Comparison of ENCODE assay signal across 9 mouse cellular contexts in the genomic region with DNA sequence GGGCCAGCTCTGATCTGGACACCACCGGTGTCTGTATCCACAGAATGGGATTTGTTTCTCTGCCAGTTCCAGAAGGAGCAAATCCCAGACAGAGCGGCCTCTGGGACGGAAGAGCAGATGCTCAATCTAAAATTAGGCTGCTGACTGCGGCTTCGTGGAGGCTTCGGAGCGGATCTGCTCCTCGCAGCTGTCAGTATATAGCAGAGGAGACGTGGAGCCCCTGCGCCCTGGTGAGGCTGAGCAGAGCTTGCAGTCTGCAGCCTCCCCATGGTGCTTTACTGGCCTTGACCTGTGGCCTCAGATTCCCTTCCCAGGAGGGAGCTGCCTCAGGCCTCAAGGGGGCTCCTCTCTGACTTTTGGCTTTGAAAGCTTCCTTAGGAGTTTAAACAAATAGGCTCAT. TPM values are rescaled to one million over a fixed set of nuclear protein-coding genes. Genes with fewer than 3 reads are reported as not detected.
DNase-seq lines count a peak whose midpoint lies in the region; ATAC-seq lines count a peak whose summit lies in the region.
"Had no signal": no experiment of that assay in that cellular context is flagged by ENCODE, and none has a peak within 500 bp of the region (broad histone marks: within the 10 kb centered on the region; RNA-seq: fewer than 3 reads in every experiment).

No protein-coding gene starts in this region.

- no peak overlapping the region for H3K4me2 ChIP-seq in midbrain, embryonic 14.5 days (ENCODE audit: low read length)
- H3K4me2 ChIP-seq in midbrain, embryonic 16.5 days (ENCODE audit: low read length), result no peak overlapping the region

- intact Hi-C loops in heart, postnatal 14 days (cut with DNase I), result no loop called here
- intact Hi-C loops in left cerebral cortex, postnatal 36 days (cut with DNase I), result loop anchor here (2.0 kb wide), 1 partner anchor 53 kb away; no protein-coding TSS in a partner anchor

- H3K4me3 ChIP-seq in midbrain, embryonic 14.5 days (replicated peaks; ENCODE audit: low read depth, low read length), result no peak overlapping the region
- H3K4me3 ChIP-seq in midbrain, embryonic 16.5 days (ENCODE audit: low read depth, low read length), result no peak overlapping the region

- H3K9ac ChIP-seq in midbrain, embryonic 14.5 days (replicated peaks; ENCODE audit: low read length), result no peak overlapping the region
- H3K9ac ChIP-seq in midbrain, embryonic 16.5 days (ENCODE audit: low read depth, low read length), result no peak overlapping the region

- H3K4me1 ChIP-seq in midbrain, embryonic 14.5 days (ENCODE audit: control insufficient read depth, insufficient read depth, low read length), result no peaks in the 10 kb centered on the region
- no peaks in the 10 kb centered on the region for H3K4me1 ChIP-seq in midbrain, embryonic 16.5 days (ENCODE audit: control insufficient read depth, insufficient read depth, low read length)

- no peaks in the 10 kb centered on the region for H3K36me3 ChIP-seq in midbrain, embryonic 14.5 days (ENCODE audit: control insufficient read depth, insufficient read depth, low read length)
- H3K36me3 ChIP-seq in midbrain, embryonic 16.5 days (ENCODE audit: control insufficient read depth, insufficient read depth, low read length), result no peaks in the 10 kb centered on the region

- DNase-seq in adrenal gland, postnatal 10 days, result peak; percentile 55
- no peak for DNase-seq in adrenal gland, adult (ENCODE audit: inconsistent age in 2 of 2, low spot score in 1 of 2)
- peak; percentile 21 for DNase-seq in midbrain, embryonic 14.5 days
- DNase-seq in heart, postnatal 14 days, result peak; percentile 30 to 53
- peak; percentile 82 to 84 for DNase-seq in left cerebral cortex, postnatal 36 days (ENCODE audit: low spot score in 2 of 2)
- DNase-seq in testis, postnatal 10 days (ENCODE audit: low spot score), result peak; percentile 66
- no peak for DNase-seq in thymus, postnatal 25 days

- no peaks in the 10 kb centered on the region for H3K27me3 ChIP-seq in midbrain, embryonic 14.5 days (ENCODE audit: control insufficient read depth, insufficient read depth, low read length)
- no peaks in the 10 kb centered on the region for H3K27me3 ChIP-seq in midbrain, embryonic 16.5 days (ENCODE audit: control insufficient read depth, insufficient read depth, low read depth, low read length)

- ATAC-seq in midbrain, embryonic 14.5 days (ENCODE audit: low FRiP score, low TSS enrichment), result no peak
- ATAC-seq in midbrain, embryonic 16.5 days, result no peak

- no peaks in the 10 kb centered on the region for H3K9me3 ChIP-seq in midbrain, embryonic 14.5 days (ENCODE audit: control insufficient read depth, low read length)
- H3K9me3 ChIP-seq in midbrain, embryonic 16.5 days (replicated peaks; ENCODE audit: control insufficient read depth, low read length, poor library complexity, severe bottlenecking), result no peaks in the 10 kb centered on the region

- 52% methylated on average over 10 of the region's 10 CpGs for WGBS in midbrain, embryonic 14.5 days
- 61% methylated on average over 10 of the region's 10 CpGs for WGBS in midbrain, embryonic 16.5 days

- no peak overlapping the region for H3K27ac ChIP-seq in midbrain, embryonic 14.5 days (replicated peaks; ENCODE audit: low read depth, low read length)
- H3K27ac ChIP-seq in midbrain, embryonic 16.5 days (ENCODE audit: low read length), result no peak overlapping the region

RNA-seq across cellular contexts. Expression of a gene that starts 40.7 kb away (rescaled TPM):
- not detected for total RNA-seq in adrenal gland, postnatal 10 days (2021)
- polyA plus RNA-seq in midbrain, embryonic 14.5 days (2014; fragmentation: Nextera tagmentation; extraction: Ambion mirVana), result not detected in 2 replicates
- not detected in 2 replicates for polyA plus RNA-seq in midbrain, embryonic 16.5 days (2015; fragmentation: Nextera tagmentation; extraction: Ambion mirVana)
- total RNA-seq in heart, postnatal 14 days (2021), result not detected
- not detected for total RNA-seq in left cerebral cortex, postnatal 36 days (2021)
- polyA plus RNA-seq: limb, embryonic 11.5 days had no signal

Comparison
In these comparisons a context has a peak if more than half of its experiments do, and no peak if none do; other contexts are left out.
1. DNase-seq: peak in adrenal gland, postnatal 10 days (single experiment), midbrain, embryonic 14.5 days (single experiment), heart, postnatal 14 days (2 of 2), left cerebral cortex, postnatal 36 days (2 of 2) and testis, postnatal 10 days (single experiment); none in adrenal gland, adult (0 of 2) and thymus, postnatal 25 days (single experiment).